Mouse (Mus musculus) heart, postnatal 14 days (tissue): Measurements from ENCODE around the gene Myo1h. TPM values are rescaled to one million over a fixed set of nuclear protein-coding genes. Genes with fewer than 3 reads are reported as not detected.

Experiments
- DNase-seq, 2 experiments: peaks; one replicate each; pipeline ENCODE4 v3.0.0; 2021 to 2022
- intact Hi-C: fragments of 180-260 bp; cut with DNase I; formaldehyde crosslinking; loops from one replicate; pipeline ENCODE4 v1.15.1; 2025
- total RNA-seq, 2 experiments: library from RNA; stranded (reverse); gene quantifications; 2 replicates each; pipeline ENCODE4 v1.2.3; 2021

The Myo1h gene
- total RNA-seq, 2 experiments from 2014 or later: 0.12 to 0.29 TPM

GRCm38 (mm10) chr5:114356250-114356935, 67.4 kb downstream of the Myo1h start:
- intact Hi-C loops: loop anchor here (2.0 kb wide), 1 partner anchor 44 kb away; no protein-coding TSS in a partner anchor
- DNase-seq: peak; percentile 81 to 83

GRCm38 (mm10) chr5:114356936-114357751, 68.2 kb downstream of the Myo1h start:
- intact Hi-C loops: loop anchor here (1.0 to 2.0 kb wide), 2 partner anchors 24 to 44 kb away; no protein-coding TSS in a partner anchor

GRCm38 (mm10) chr5:114358833-114359232, 69.9 kb downstream of the Myo1h start:
- intact Hi-C loops: no loop called here
- no peak for DNase-seq

More at GRCm38 (mm10) chr5:114356936-114357751, 68.2 kb downstream of the Myo1h start:
- DNase-seq: peak in 1 of 2 experiments; percentile 42

- intact Hi-C loops: no loop called here
- no peak for DNase-seq
Measured at GRCm38 (mm10) chr5:114359586-114359985, 70.6 kb downstream of the Myo1h start.

- intact Hi-C loops: no loop called here
- no peak for DNase-seq
Measured at GRCm38 (mm10) chr5:114360968-114361367, 72.0 kb downstream of the Myo1h start.

GRCm38 (mm10) chr5:114365043-114365752, 76.2 kb downstream of the Myo1h start:
- peak in 1 of 2 experiments; percentile 64 for DNase-seq
- intact Hi-C loops: no loop called here

- DNase-seq: no peak
- intact Hi-C loops: no loop called here
Measured at GRCm38 (mm10) chr5:114368121-114368520, 79.2 kb downstream of the Myo1h start.

- no peak for DNase-seq
- intact Hi-C loops: no loop called here
Measured at GRCm38 (mm10) chr5:114368803-114369496, 80.0 kb downstream of the Myo1h start.

- intact Hi-C loops: no loop called here
- DNase-seq: no peak
Measured at GRCm38 (mm10) chr5:114369921-114370320, 81.0 kb downstream of the Myo1h start.

- intact Hi-C loops: no loop called here
- DNase-seq: peak; percentile 61 to 64
Measured at GRCm38 (mm10) chr5:114370371-114370776, 81.4 kb downstream of the Myo1h start.

- intact Hi-C loops: no loop called here
- DNase-seq: no peak
Measured at GRCm38 (mm10) chr5:114371331-114371730, 82.4 kb downstream of the Myo1h start.

GRCm38 (mm10) chr5:114371731-114372473, 82.9 kb downstream of the Myo1h start:
- intact Hi-C loops: no loop called here
- peak in 1 of 2 experiments; percentile 25 for DNase-seq

- intact Hi-C loops: no loop called here
- DNase-seq: no peak
Measured at GRCm38 (mm10) chr5:114372565-114372964, 83.6 kb downstream of the Myo1h start.

GRCm38 (mm10) chr5:114373174-114373573, 84.2 kb downstream of the Myo1h start:
- peak in 1 of 2 experiments; percentile 57 for DNase-seq
- intact Hi-C loops: no loop called here

GRCm38 (mm10) chr5:114373581-114373980, 84.6 kb downstream of the Myo1h start:
- no peak for DNase-seq
- intact Hi-C loops: no loop called here

- intact Hi-C loops: no loop called here
- peak in 1 of 2 experiments; percentile 22 for DNase-seq
Measured at GRCm38 (mm10) chr5:114374409-114375213, 85.6 kb downstream of the Myo1h start.

- DNase-seq: no peak
- intact Hi-C loops: no loop called here
Measured at GRCm38 (mm10) chr5:114378177-114378920, 89.4 kb downstream of the Myo1h start.

GRCm38 (mm10) chr5:114378936-114379335, 90.0 kb downstream of the Myo1h start:
- intact Hi-C loops: no loop called here
- DNase-seq: no peak
